Mouse (Mus musculus): ENCODE measurements around the gene Folr1.

Gene Folr1

GRCm38 (mm10) chr7:101868241-101869162 is 2.1 kb downstream of the Folr1 start:
- DNase-seq (ENCODE audit: low read depth, low spot score), result no peak

- no peak for DNase-seq (ENCODE audit: low read depth, low spot score)
These were observed 3.1 kb downstream of the Folr1 start for GRCm38 (mm10) chr7:101867482-101867881.

- DNase-seq (ENCODE audit: low read depth, low spot score), result no peak
These were observed 3.9 kb downstream of the Folr1 start for GRCm38 (mm10) chr7:101866491-101867265.

- no peak for DNase-seq (ENCODE audit: low read depth, low spot score)
These were observed 7.2 kb downstream of the Folr1 start, which contains the start of gene Anapc15 for GRCm38 (mm10) chr7:101863415-101863814. TSS of gene Anapc15 (plus strand) at chr7:101863715.

GRCm38 (mm10) chr7:101862291-101862690 is 8.3 kb downstream of the Folr1 start:
- DNase-seq (ENCODE audit: low read depth, low spot score), result no peak

GRCm38 (mm10) chr7:101860978-101861377 is 9.6 kb downstream of the Folr1 start:
- DNase-seq (ENCODE audit: low read depth, low spot score), result no peak

GRCm38 (mm10) chr7:101858362-101858761 is 12.2 kb downstream of the Folr1 start:
- no peak for DNase-seq (ENCODE audit: low read depth, low spot score)

- DNase-seq (ENCODE audit: low read depth, low spot score), result no peak
These were observed 13.5 kb downstream of the Folr1 start, which contains the start of gene Folr2 for GRCm38 (mm10) chr7:101857094-101857493. TSS of gene Folr2 (minus strand) at chr7:101857194.

GRCm38 (mm10) chr7:101853816-101854215 is 16.8 kb downstream of the Folr1 start:
- no peak for DNase-seq (ENCODE audit: low read depth, low spot score)

- DNase-seq (ENCODE audit: low read depth, low spot score), result no peak
These were observed 17.7 kb downstream of the Folr1 start for GRCm38 (mm10) chr7:101852846-101853245.

GRCm38 (mm10) chr7:101851689-101852088 is 18.9 kb downstream of the Folr1 start:
- no peak for DNase-seq (ENCODE audit: low read depth, low spot score)

- no peak for DNase-seq (ENCODE audit: low read depth, low spot score)
These were observed 22.7 kb downstream of the Folr1 start for GRCm38 (mm10) chr7:101847934-101848333.

- no peak for DNase-seq (ENCODE audit: low read depth, low spot score)
These were observed 26.4 kb downstream of the Folr1 start for GRCm38 (mm10) chr7:101844186-101844585.

- DNase-seq (ENCODE audit: low read depth, low spot score), result peak; percentile 66
These were observed 32.7 kb downstream of the Folr1 start, which contains the start of gene Inppl1 for GRCm38 (mm10) chr7:101837606-101838471. TSS of gene Inppl1 (minus strand) at chr7:101838229.

- DNase-seq (ENCODE audit: low read depth, low spot score), result no peak
These were observed 33.4 kb downstream of the Folr1 start for GRCm38 (mm10) chr7:101837154-101837605.

- DNase-seq (ENCODE audit: low read depth, low spot score), result no peak
These were observed 34.1 kb downstream of the Folr1 start for GRCm38 (mm10) chr7:101836271-101837153.

GRCm38 (mm10) chr7:101835457-101836109 is 35.0 kb downstream of the Folr1 start:
- no peak for DNase-seq (ENCODE audit: low read depth, low spot score)

GRCm38 (mm10) chr7:101834903-101835302 is 35.7 kb downstream of the Folr1 start:
- DNase-seq (ENCODE audit: low read depth, low spot score), result no peak

- DNase-seq (ENCODE audit: low read depth, low spot score), result no peak
These were observed 36.5 kb downstream of the Folr1 start for GRCm38 (mm10) chr7:101833916-101834584.

Data from telencephalon, adult 2 months (tissue).